Mouse (Mus musculus) NIH3T3 (cell line): ENCODE measurements around the gene Hoxd10.

Experiments
- DNase-seq: peaks from one replicate; pipeline ENCODE4 v3.0.0-alpha.2; 2012; ENCODE audit warnings: low read depth

The Hoxd10 gene

DNA sequence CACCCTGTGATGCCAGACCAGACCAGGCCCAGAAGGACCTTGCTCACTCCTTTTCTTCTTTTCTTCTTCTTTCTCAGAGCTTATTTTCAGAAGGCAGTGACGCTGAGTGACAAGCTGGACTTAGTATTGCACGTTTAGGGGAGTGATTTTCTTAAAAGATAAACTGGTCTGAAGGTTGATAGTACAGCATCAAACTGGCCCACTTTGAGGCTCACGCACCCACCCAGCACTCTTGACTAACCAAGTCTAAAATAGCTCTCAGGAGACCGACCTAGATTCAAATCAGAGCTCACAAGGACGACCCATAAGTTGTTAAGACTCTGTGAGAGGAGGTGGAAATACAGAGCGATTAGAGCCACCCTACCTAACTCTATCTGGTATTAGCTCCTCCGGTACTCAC is 25.3 kb upstream of the Hoxd10 start:
- DNase-seq, result no peak

GRCm38 (mm10) chr2:74667191-74667841 is 24.4 kb upstream of the Hoxd10 start:
- DNase-seq, result no peak

DNA sequence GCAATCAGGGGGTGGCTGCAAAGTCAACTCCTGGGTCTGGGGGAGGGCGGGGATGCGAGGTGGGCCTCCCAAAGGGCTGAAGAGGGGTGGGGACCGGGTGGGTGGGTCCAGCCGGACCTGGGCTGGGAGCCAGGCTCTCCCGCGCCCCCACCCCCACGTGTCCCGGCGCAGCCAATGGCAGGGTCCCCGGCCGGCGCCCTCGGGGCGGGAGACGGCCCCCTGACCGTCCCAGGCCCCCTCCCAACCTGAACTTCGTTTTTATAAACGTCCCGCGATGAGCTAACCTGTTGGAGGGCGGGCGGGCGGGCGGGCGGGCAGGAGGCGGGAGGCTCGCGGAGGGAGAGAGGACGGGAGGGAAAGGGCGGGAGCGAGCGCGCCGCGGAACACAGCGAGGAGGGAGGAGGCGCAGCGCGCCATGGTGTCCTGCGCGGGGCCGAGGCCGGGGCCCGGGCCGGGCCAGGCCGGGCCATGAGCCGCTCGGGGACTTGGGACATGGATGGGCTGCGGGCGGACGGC is 23.8 kb upstream of the Hoxd10 start, which contains the start of gene Hoxd13:
Gene Hoxd13 (plus strand): TSS at position 469 of the 516 bp plus-strand sequence.
- no peak for DNase-seq

- no peak for DNase-seq
Measured at GRCm38 (mm10) chr2:74668370-74669229, 23.1 kb upstream of the Hoxd10 start.

GRCm38 (mm10) chr2:74669230-74669578 is 22.5 kb upstream of the Hoxd10 start:
- no peak for DNase-seq

GRCm38 (mm10) chr2:74669650-74670235 is 22.0 kb upstream of the Hoxd10 start:
- no peak for DNase-seq

GRCm38 (mm10) chr2:74670632-74671188 is 21.0 kb upstream of the Hoxd10 start:
- DNase-seq, result no peak

DNA sequence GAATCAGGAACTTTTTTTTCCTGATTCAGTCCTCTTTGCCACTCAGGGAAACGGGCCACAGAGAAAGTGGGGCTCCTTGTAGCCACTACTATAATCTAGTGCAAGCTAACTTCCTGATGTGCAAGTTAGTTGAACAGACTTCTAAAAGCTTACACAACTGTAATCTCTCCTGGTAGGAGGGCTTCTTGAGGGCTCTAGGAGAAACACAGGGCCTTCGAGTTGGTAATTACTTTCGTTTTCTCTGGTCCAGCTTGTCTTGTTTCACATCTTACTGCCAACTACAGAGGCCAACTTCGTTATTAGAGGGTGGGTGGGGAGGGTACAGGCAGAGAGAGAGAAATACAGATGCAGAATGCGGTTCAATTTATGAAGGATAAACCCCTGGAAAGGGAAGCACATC is 19.9 kb upstream of the Hoxd10 start:
- DNase-seq, result no peak

DNA sequence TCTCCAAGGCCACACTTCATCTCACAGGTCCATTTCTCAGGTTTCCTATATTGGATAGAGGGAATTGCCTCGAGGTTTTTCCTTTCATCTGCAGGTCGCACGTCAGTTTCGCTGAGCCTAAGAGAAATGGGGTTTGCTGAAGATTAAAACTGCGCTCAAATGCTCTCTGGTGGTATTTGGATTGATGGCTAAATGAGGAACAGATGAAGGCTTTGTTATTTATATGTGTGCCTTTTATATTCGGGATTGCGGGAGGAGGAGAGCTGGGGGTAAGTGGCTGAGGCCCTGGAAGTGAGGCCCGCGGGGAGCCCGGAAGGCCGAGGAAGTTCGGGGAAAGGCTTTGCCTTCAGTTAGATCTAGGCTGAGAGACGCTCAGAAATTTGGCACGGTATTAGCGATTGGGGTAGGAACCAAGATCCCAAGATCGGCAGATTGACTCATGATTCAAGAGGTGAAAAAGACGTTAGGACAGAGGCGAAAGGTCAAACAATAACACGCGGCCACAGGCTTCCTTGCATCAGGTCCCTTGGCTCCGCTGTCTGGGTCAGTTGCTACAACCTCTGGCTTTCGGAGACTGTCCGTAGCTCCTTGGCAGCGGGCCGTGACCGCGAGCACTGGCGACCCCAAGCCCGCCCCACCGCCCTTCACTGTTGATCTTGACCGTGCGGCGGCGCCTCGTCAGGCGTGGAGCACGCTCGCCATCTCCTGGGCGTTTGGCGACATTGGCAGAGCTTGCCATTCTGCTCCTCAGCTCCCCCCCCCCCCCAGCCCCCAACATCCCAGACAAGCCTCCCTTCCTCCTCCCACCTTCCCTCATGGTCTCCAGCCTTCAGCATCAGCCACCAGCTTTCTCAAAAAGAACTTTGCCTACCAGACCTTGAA is 19.0 kb upstream of the Hoxd10 start:
- DNase-seq, result peak; percentile 76

- no peak for DNase-seq
Measured at GRCm38 (mm10) chr2:74673835-74674425, 17.8 kb upstream of the Hoxd10 start.

DNA sequence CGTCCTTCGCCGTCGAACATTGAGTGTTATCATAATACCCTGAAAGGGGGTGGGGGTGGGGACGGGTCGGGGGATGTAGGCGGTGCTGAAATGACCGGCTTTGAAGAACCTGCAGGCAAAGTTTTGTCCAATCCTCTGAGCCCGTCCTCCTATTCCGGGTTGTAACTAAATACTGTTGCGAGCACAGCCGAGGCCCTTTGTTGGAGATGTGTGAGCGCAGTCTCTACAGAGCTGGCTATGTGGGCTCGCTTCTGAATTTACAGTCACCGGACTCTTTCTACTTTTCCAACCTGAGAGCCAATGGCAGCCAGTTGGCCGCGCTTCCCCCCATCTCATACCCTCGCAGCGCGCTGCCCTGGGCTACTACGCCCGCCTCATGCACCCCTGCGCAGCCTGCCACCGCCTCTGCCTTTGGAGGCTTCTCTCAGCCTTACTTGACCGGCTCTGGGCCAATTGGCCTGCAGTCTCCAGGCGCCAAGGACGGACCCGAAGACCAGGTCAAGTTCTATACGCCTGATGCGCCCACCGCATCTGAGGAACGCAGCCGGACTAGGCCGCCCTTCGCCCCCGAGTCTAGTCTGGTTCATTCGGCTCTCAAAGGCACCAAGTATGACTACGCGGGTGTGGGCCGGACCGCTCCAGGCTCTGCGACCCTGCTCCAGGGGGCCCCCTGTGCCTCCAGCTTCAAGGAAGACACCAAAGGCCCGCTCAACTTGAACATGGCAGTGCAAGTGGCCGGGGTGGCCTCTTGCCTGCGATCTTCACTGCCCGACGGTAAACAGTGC is 16.7 kb upstream of the Hoxd10 start, which contains the start of gene Hoxd12:
Gene Hoxd12 (plus strand): TSS at position 133 of the 785 bp plus-strand sequence.
- DNase-seq, result no peak

DNA sequence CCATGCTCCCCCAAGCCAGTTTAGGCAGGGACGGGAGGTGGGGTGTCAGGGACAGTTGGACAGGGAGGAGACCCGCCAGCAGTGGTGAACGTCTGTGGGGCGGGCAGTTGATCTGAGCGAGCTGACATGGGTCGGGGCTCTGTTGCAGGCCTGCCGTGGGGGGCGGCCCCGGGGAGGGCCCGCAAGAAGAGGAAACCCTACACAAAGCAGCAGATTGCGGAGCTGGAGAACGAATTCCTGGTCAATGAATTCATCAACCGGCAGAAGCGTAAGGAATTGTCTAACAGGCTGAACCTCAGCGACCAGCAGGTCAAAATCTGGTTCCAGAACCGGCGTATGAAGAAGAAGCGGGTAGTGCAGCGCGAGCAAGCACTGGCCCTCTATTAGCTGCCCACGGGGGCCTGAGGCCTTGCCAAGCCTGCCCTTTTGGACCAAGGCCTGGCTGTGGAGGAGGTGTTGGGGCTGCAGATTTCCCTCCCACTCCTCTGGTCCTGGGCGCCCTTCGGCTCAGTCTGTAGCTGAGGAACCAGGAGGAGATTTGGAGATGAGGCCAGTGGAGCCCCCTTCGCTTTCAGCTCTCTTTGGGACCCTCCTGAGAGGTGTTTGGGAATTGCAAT is 15.9 kb upstream of the Hoxd10 start:
- no peak for DNase-seq

DNA sequence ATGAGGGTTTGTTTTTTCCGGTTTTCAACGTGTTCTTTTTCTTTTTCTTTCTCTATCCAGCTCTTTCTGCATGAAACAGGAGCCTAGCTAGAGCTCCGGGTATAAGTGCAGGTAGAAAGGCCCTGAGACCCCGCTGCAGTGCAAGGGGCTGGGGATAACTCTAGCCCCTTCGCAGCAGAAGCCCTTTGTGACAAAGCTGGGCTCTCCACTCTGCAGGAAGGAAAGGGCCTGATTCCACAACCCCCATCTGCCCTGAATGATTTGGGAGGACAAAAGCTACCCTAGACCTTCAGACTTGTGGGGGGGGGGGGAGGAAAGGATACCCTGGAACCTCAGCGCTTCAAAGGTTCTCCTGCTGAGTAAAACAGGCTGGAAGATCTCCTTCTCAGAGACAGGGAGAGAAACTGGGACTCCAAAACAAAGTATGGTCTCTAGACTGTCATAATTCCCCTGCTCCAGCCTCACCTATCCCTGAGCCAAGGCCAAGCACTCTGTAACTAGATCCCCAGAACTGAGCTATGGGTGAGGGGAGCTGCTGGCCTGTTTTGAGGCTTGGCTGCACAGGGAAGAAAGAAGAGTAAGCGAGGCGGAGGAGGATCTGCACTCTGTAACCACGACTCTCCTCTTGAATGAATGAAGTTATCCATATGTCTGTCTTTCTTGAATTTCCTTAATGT is 15.2 kb upstream of the Hoxd10 start:
- DNase-seq, result no peak

DNA sequence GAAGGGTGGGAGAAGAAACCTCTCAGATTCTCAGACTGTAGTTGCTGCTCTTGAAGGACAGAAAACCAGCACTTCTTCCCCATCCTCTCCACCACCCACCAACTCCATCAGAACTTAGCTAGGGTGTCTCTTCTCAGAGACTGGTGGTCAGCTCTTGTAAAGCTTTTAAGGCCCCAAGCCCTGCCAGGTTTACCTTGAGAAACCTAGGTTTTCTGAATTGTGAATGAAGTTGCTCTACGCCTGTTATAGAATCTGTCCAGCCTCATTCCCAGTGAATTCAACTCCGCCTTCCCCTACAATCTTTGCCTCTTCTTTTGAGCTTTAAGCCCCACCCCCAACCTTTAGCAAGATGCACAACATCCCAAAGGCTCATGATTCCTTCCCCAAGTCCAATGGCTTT is 14.6 kb upstream of the Hoxd10 start:
- no peak for DNase-seq

GRCm38 (mm10) chr2:74678891-74679595 is 12.7 kb upstream of the Hoxd10 start, which contains the start of gene Hoxd11:
Hoxd11 (plus strand) TSS chr2:74679557.
- DNase-seq, result peak; percentile 20

DNA sequence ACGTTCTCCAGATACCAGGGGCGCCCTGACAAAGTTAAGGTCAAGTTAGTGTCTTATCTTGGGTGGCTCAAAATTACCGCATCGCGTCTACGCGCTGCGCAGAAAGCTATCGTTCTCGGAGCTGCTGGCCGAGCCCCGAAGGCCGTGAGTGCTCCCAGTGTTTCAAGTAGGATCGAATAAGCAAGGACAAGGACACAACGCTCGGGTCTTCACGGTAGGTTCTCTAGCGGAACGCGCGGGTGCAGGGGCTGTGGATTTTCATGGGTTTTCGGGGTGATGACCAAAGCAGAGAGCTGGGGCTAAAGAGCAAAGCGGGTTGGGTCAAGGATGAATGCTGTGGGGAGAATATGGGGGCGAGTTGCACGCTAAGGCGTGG is 12.1 kb upstream of the Hoxd10 start:
- no peak for DNase-seq

DNA sequence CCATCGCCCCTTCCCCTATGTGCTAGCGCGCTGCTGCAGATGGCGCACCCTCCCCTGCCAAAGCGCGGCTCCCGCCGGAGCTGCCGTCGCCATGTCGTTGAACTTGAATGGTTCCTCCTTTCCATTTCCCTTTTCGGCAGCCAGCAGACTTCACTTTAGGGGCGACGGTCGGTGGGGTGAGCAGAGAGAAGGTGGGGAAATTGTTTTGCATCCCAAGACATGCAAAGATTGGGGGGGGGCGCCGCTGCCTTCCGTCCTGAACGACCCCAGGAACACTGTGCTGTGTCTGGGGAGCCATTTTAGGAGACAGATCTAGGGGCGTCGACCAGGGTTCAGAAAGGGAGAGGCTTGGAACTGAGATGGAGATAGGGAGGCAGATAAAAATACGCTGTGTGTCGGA is 11.7 kb upstream of the Hoxd10 start:
- no peak for DNase-seq

DNA sequence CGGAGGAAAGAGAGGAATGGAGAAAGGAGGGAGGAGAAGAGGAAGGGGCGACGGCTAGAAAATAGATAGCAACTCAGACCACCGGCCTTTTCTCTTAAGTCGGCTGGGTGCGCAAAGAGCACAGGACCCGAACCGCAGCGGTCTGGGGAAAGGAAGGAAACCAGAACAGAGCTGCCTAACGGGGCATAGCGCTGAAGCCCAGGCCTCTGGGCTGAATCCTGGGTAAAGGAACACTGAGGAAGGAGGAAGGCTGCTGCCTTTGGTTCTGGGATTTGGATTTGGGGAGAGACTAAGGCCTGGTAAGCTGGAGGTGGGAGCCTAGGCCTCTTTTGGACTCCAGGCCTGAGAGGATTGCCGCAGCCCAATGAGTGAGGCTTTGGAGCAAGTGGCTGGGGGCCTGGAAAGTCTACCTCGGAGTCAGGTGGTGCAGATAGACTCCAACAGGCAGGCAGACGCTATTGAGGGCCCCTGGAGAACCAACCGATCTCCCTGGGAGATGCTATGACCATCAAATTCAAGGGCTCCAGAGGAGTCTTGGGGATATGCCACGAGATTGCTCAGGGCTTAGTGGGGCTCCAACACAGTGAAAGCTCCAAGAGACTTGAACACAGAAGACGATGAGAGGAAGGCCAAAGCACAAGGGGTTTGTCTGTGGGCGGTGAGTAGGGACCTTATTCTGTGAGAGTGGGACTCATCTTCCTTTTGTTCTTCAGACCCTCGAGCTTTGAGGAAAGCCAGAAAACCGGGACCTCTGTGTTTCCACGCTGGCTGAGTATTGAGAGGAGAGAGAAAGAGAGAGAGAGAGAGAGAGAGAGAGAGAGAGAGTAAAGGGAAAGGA is 10.9 kb upstream of the Hoxd10 start:
- DNase-seq, result no peak
